Mouse (Mus musculus): ENCODE results near the gene Cryzl1. TPM values are rescaled to one million over a fixed set of nuclear protein-coding genes. Genes with fewer than 3 reads are reported as not detected.

Cryzl1 gene
- polyA plus RNA-seq, 1 experiment from 2014 or later: 51.4 TPM

DNA sequence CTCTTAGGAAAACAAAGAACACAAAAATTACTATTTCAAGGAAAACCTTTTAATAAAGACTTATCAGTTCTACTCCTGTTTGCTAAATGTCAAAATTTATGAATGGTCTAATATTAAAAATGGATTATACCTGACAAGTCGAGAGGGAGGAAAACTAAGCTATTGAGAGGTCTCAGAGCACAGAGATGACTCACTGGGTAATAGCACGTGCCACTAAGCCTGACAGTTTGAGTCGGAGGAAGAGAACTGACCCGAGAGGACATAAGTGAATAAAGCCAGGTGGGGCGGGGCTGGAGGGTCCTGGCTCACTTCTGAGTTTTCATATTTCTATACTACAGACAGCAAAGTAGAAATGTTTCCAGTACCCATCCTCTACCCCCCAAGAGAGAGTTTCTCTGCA lies 42.4 kb downstream of the Cryzl1 start:
- Histone ChIP-seq H3K27me3 (replicated peaks) (no peaks in the 10 kb centered on the region), H3K9ac (no peak overlapping the region), H3K4me3 (no peak overlapping the region), H3K36me3 (peaks cover 48% of the 10 kb centered on the region), H3K4me1 (peaks cover 23% of the 10 kb centered on the region), H3K9me3 (no peaks in the 10 kb centered on the region), H3K27ac (replicated peaks) (no peak overlapping the region), H3K4me2 (0 out of 2 replicates have a peak overlapping the region, but pooled peaks have one; percentile 9)
- no peak for ATAC-seq (ENCODE audit: extremely low read depth, insufficient number of reproducible peaks, low FRiP score, low TSS enrichment)
- WGBS: 78% methylated on average over 5 of the region's 5 CpGs

DNA sequence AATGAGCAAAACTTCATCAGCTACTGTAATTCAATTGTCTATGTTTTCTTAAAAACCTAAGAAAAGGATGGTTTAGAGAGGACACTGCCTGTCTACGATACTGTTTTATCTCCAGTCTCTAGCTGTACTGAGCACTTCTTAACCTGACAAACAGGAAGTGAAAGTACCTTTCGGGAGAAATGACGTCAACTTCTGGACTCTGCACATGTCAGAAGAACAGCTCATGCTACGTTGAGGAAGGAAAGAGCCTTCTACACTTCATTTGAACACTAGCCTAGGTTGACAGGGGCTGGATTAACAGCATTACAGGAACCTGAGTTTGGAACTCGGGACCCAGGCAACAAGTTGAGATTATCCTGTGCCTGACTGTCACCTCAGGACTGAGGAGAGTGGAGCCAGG lies 43.2 kb downstream of the Cryzl1 start:
- WGBS: 75% methylated on average over 5 of the region's 5 CpGs
- peaks cover 56% of the 10 kb centered on the region for H3K36me3 ChIP-seq

GRCm38 (mm10) chr16:91680656-91681055 lies 48.1 kb downstream of the Cryzl1 start:
- Histone ChIP-seq H3K9ac (no peak overlapping the region), H3K27me3 (replicated peaks) (no peaks in the 10 kb centered on the region), H3K4me3 (no peak overlapping the region), H3K4me2 (no peak overlapping the region), H3K4me1 (no peaks in the 10 kb centered on the region), H3K9me3 (no peaks in the 10 kb centered on the region), H3K27ac (replicated peaks) (no peak overlapping the region), H3K36me3 (peaks cover 97% of the 10 kb centered on the region)
- WGBS: 77% methylated on average over 5 of the region's 5 CpGs
- ATAC-seq (ENCODE audit: extremely low read depth, insufficient number of reproducible peaks, low FRiP score, low TSS enrichment): no peak

More for the DNA sequence above, 43.2 kb downstream of the Cryzl1 start:
- no peak for ATAC-seq (ENCODE audit: extremely low read depth, insufficient number of reproducible peaks, low FRiP score, low TSS enrichment)
- Histone ChIP-seq H3K4me2 (no peak overlapping the region), H3K9me3 (no peaks in the 10 kb centered on the region), H3K27ac (replicated peaks) (no peak overlapping the region), H3K4me3 (no peak overlapping the region), H3K4me1 (peaks cover 23% of the 10 kb centered on the region), H3K9ac (no peak overlapping the region), H3K27me3 (replicated peaks) (no peaks in the 10 kb centered on the region)

- peaks cover 98% of the 10 kb centered on the region for H3K36me3 ChIP-seq
- no peak overlapping the region for H3K4me2 ChIP-seq
- H3K27me3 ChIP-seq (replicated peaks): no peaks in the 10 kb centered on the region
Observed at GRCm38 (mm10) chr16:91678147-91678911, 50.4 kb downstream of the Cryzl1 start.

GRCm38 (mm10) chr16:91674500-91674899 lies 54.3 kb downstream of the Cryzl1 start:
- no peaks in the 10 kb centered on the region for H3K4me1 ChIP-seq
- H3K36me3 ChIP-seq: peaks cover 97% of the 10 kb centered on the region
- H3K9ac ChIP-seq: no peak overlapping the region
- no peaks in the 10 kb centered on the region for H3K9me3 ChIP-seq
- no peak overlapping the region for H3K4me3 ChIP-seq
- H3K4me2 ChIP-seq: no peak overlapping the region
- no peak for ATAC-seq (ENCODE audit: extremely low read depth, insufficient number of reproducible peaks, low FRiP score, low TSS enrichment)
- 84% methylated on average over 4 of the region's 4 CpGs for WGBS
- H3K27ac ChIP-seq (replicated peaks): no peak overlapping the region
- H3K27me3 ChIP-seq (replicated peaks): no peaks in the 10 kb centered on the region

More at GRCm38 (mm10) chr16:91678147-91678911, 50.4 kb downstream of the Cryzl1 start:
- 89% methylated on average over 5 of the region's 5 CpGs for WGBS
- H3K27ac ChIP-seq (replicated peaks): no peak overlapping the region
- no peaks in the 10 kb centered on the region for H3K4me1 ChIP-seq
- H3K9ac ChIP-seq: no peak overlapping the region
- no peaks in the 10 kb centered on the region for H3K9me3 ChIP-seq
- no peak overlapping the region for H3K4me3 ChIP-seq
- no peak for ATAC-seq (ENCODE audit: extremely low read depth, insufficient number of reproducible peaks, low FRiP score, low TSS enrichment)

- Histone ChIP-seq H3K4me1 (peaks cover 13% of the 10 kb centered on the region), H3K9me3 (0 out of 2 replicates have a peak, but pooled peaks cover 4% of the 10 kb centered on the region), H3K36me3 (peaks cover 95% of the 10 kb centered on the region), H3K27ac (replicated peaks) (no peak overlapping the region), H3K4me3 (no peak overlapping the region), H3K27me3 (replicated peaks) (no peaks in the 10 kb centered on the region), H3K9ac (no peak overlapping the region), H3K4me2 (no peak overlapping the region)
- WGBS: 92% methylated on average over 3 of the region's 3 CpGs
- no peak for ATAC-seq (ENCODE audit: extremely low read depth, insufficient number of reproducible peaks, low FRiP score, low TSS enrichment)
Observed at GRCm38 (mm10) chr16:91663795-91664194, 65.0 kb downstream of the Cryzl1 start.

- Histone ChIP-seq H3K4me1 (peaks cover 13% of the 10 kb centered on the region), H3K9ac (no peak overlapping the region), H3K36me3 (peaks cover 98% of the 10 kb centered on the region), H3K4me3 (no peak overlapping the region), H3K4me2 (no peak overlapping the region), H3K9me3 (0 out of 2 replicates have a peak, but pooled peaks cover 4% of the 10 kb centered on the region), H3K27ac (replicated peaks) (no peak overlapping the region), H3K27me3 (replicated peaks) (no peaks in the 10 kb centered on the region)
- WGBS: 86% methylated on average over 16 of the region's 16 CpGs
- ATAC-seq (ENCODE audit: extremely low read depth, insufficient number of reproducible peaks, low FRiP score, low TSS enrichment): no peak
Observed at GRCm38 (mm10) chr16:91662336-91662735, 66.4 kb downstream of the Cryzl1 start.

DNA sequence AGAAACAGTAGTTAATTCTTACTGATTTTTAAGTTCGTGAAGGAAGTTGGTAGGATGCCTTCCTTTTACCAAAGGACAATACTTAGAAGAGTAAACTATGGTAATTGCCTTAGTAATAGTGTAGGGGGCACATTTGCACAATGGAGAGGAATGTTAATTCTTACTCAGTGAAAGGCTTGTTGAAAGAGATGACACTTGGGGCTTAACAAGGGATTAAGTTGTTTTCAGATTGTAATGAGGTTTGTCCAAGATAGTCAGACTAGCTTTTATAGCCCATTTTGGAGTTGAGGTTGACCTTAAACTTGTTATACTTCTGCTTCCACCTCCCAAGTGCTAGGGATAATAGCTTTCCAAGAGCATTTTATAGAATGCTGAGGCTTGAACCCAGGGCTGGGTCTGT lies 67.4 kb downstream of the Cryzl1 start:
- peaks cover 98% of the 10 kb centered on the region for H3K36me3 ChIP-seq

DNA sequence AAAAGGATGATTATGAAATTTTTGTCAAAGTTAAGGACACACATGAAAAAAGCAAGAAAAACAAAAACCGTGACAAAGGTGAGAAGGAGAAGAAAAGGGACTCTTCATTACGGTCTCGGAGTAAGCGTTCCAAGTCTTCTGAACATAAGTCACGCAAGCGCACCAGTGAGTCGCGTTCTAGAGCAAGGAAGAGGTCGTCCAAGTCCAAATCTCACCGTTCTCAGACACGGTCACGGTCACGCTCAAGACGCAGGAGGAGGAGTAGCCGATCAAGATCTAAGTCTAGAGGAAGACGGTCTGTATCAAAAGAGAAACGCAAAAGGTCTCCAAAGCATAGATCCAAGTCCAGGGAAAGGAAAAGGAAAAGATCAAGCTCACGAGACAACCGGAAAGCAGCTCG lies 69.0 kb downstream of the Cryzl1 start:
- Histone ChIP-seq H3K4me3 (no peak overlapping the region), H3K27ac (replicated peaks) (no peak overlapping the region), H3K4me1 (peaks cover 13% of the 10 kb centered on the region), H3K4me2 (no peak overlapping the region), H3K9me3 (0 out of 2 replicates have a peak, but pooled peaks cover 4% of the 10 kb centered on the region), H3K9ac (no peak overlapping the region), H3K36me3 (peaks cover 98% of the 10 kb centered on the region), H3K27me3 (replicated peaks) (no peaks in the 10 kb centered on the region)
- ATAC-seq (ENCODE audit: extremely low read depth, insufficient number of reproducible peaks, low FRiP score, low TSS enrichment): no peak
- WGBS: 97% methylated on average over 20 of the region's 20 CpGs

More for the DNA sequence above, 67.4 kb downstream of the Cryzl1 start:
- WGBS: 81% methylated on average over 1 of the region's 1 CpGs
- H3K4me1 ChIP-seq: peaks cover 13% of the 10 kb centered on the region
- H3K27me3 ChIP-seq (replicated peaks): no peaks in the 10 kb centered on the region
- H3K4me3 ChIP-seq: no peak overlapping the region
- H3K27ac ChIP-seq (replicated peaks): no peak overlapping the region
- no peak overlapping the region for H3K9ac ChIP-seq
- no peak for ATAC-seq (ENCODE audit: extremely low read depth, insufficient number of reproducible peaks, low FRiP score, low TSS enrichment)
- H3K9me3 ChIP-seq: 0 out of 2 replicates have a peak, but pooled peaks cover 4% of the 10 kb centered on the region
- H3K4me2 ChIP-seq: no peak overlapping the region

DNA sequence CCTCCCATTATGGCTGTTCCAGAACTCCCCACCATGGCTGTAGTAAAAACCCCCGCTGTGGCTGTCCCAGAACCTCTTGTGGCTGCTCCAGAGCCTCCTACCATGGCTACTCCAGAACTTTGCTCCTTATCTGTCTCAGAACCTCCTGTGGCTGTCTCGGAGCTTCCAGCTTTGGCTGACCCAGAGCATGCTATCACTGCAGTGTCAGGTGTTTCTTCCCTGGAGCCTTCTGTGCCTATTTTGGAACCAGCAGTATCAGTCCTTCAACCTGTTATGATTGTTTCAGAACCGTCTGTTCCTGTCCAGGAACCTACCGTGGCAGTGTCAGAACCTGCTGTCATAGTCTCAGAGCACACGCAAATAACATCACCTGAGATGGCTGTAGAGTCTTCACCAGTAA lies 70.3 kb downstream of the Cryzl1 start:
- H3K4me2 ChIP-seq: no peak overlapping the region
- H3K4me3 ChIP-seq: no peak overlapping the region
- ATAC-seq (ENCODE audit: extremely low read depth, insufficient number of reproducible peaks, low FRiP score, low TSS enrichment): no peak
- no peaks in the 10 kb centered on the region for H3K27me3 ChIP-seq (replicated peaks)
- H3K9ac ChIP-seq: no peak overlapping the region
- H3K9me3 ChIP-seq: 0 out of 2 replicates have a peak, but pooled peaks cover 4% of the 10 kb centered on the region
- peaks cover 96% of the 10 kb centered on the region for H3K36me3 ChIP-seq
- peaks cover 13% of the 10 kb centered on the region for H3K4me1 ChIP-seq
- H3K27ac ChIP-seq (replicated peaks): no peak overlapping the region
- WGBS: 81% methylated on average over 5 of the region's 5 CpGs

GRCm38 (mm10) chr16:91657285-91657684 lies 71.5 kb downstream of the Cryzl1 start:
- H3K4me1 ChIP-seq: peaks cover 17% of the 10 kb centered on the region
- no peak overlapping the region for H3K27ac ChIP-seq (replicated peaks)
- H3K9ac ChIP-seq: no peak overlapping the region
- no peak overlapping the region for H3K4me2 ChIP-seq
- no peak overlapping the region for H3K4me3 ChIP-seq
- H3K9me3 ChIP-seq: 0 out of 2 replicates have a peak, but pooled peaks cover 4% of the 10 kb centered on the region
- 96% methylated on average over 17 of the region's 17 CpGs for WGBS
- no peaks in the 10 kb centered on the region for H3K27me3 ChIP-seq (replicated peaks)
- ATAC-seq (ENCODE audit: extremely low read depth, insufficient number of reproducible peaks, low FRiP score, low TSS enrichment): no peak
- H3K36me3 ChIP-seq: peaks cover 92% of the 10 kb centered on the region

DNA sequence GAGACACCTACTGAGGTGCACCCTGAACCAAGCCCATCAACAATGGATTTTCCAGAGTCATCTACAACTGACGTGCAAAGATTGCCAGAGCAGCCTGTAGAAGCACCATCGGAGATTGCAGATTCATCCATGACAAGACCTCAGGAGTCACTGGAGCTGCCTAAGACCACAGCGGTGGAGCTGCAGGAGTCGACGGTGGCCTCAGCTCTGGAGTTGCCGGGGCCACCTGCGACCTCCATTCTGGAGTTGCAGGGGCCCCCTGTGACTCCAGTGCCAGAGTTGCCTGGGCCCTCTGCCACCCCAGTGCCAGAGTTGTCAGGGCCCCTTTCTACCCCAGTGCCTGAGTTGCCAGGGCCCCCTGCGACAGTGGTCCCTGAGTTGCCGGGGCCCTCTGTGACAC lies 73.5 kb downstream of the Cryzl1 start:
- no peak overlapping the region for H3K4me3 ChIP-seq
- H3K9ac ChIP-seq: no peak overlapping the region
- H3K9me3 ChIP-seq: 0 out of 2 replicates have a peak, but pooled peaks cover 4% of the 10 kb centered on the region
- ATAC-seq (ENCODE audit: extremely low read depth, insufficient number of reproducible peaks, low FRiP score, low TSS enrichment): no peak
- WGBS: 95% methylated on average over 9 of the region's 9 CpGs
- peaks cover 12% of the 10 kb centered on the region for H3K4me1 ChIP-seq
- H3K36me3 ChIP-seq: peaks cover 88% of the 10 kb centered on the region
- no peaks in the 10 kb centered on the region for H3K27me3 ChIP-seq (replicated peaks)
- no peak overlapping the region for H3K4me2 ChIP-seq
- H3K27ac ChIP-seq (replicated peaks): no peak overlapping the region
